Mouse (Mus musculus): ENCODE measurements around the gene Tubb2a. TPM values are rescaled to one million over a fixed set of nuclear protein-coding genes. Genes with fewer than 3 reads are reported as not detected.
A peak's percentile ranks its signal among the peaks of the same experiment; 100 is the strongest.

Gene Tubb2a
- total and polyA plus RNA-seq, 3 experiments = 17.6 to 43.0 (median 26.1) TPM

GRCm38 (mm10) chr13:34119406-34119805 is 41.6 kb upstream of the Tubb2a start:
- Histone ChIP-seq H3K27me3 (replicated peaks) (no peaks in the 10 kb centered on the region), H3K9ac (ENCODE audit: insufficient read depth, low read depth) (no peak overlapping the region), H3K27ac (ENCODE audit: insufficient read depth, low read depth) (no peak overlapping the region), H3K4me1 (ENCODE audit: control insufficient read depth in 1 of 2, insufficient read depth in 2 of 2) (peaks cover 7 to 30% of the 10 kb centered on the region in 2 experiments; a peak in 3 of 4 replicates), H3K36me3 (replicated peaks in 1 of 2; ENCODE audit: control insufficient read depth in 1 of 2, insufficient read depth in 1 of 2, low read length in 1 of 2) (peaks cover 0 to 7% of the 10 kb centered on the region in 2 experiments), H3K9me3 (replicated peaks; ENCODE audit: low read length) (no peaks in the 10 kb centered on the region), H3K4me3 (replicated peaks in 1 of 3; ENCODE audit: low read depth in 2 of 3, low read length in 2 of 3, poor library complexity in 1 of 3) (no peak overlapping the region), H3K79me2 (replicated peaks; ENCODE audit: control insufficient read depth, extremely low read depth, insufficient read depth, poor library complexity, severe bottlenecking) (no peaks in the 10 kb centered on the region), H3K4me2 (ENCODE audit: insufficient read depth, low read depth, poor library complexity, severe bottlenecking) (no peak overlapping the region)
- dilution Hi-C loops (cut with MboI; ENCODE audit: extremely low pct_ligation_motif_present, extremely low pct_unique_long_range_greater_than_20kb, low sequenced_read_pairs) = no loop called here
- in situ Hi-C loops (cut with MboI; ENCODE audit: low pct_ligation_motif_present, low pct_unique_long_range_greater_than_20kb, low sequenced_read_pairs) = no loop called here
- DNase-seq (ENCODE audit: extremely low read depth) = no peak
- TF ChIP-seq RAD21 (IDR thresholded peaks at IDR 0.05; ENCODE audit: low read depth, low read length) = no peak

GRCm38 (mm10) chr13:34118816-34119215 is 41.0 kb upstream of the Tubb2a start:
- TF ChIP-seq BHLHE40 (IDR thresholded peaks at IDR 0.05; ENCODE audit: low read depth, low read length) (peak; percentile 55; the same call in 1 of the 2 replicates), PAX5 (IDR thresholded peaks at IDR 0.05; ENCODE audit: low read length) (no peak), EP300 (IDR thresholded peaks at IDR 0.05; ENCODE audit: low read length) (0 out of 2 replicates have a peak, but pooled peaks have one; percentile 28), MYC (IDR thresholded peaks at IDR 0.05; ENCODE audit: low read depth, low read length) (no peak), ETS1 (conservative IDR thresholded peaks at IDR 0.05; ENCODE audit: low read depth, low read length) (0 out of 2 replicates have a peak, but pooled peaks have one; percentile 21), USF2 (conservative IDR thresholded peaks at IDR 0.05; ENCODE audit: low read depth, low read length) (peak; percentile 44), USF1 (IDR thresholded peaks at IDR 0.05; ENCODE audit: low read depth, low read length) (peak; percentile 62)
- no peak overlapping the region for H3K4me3 ChIP-seq (replicated peaks in 1 of 3; ENCODE audit: low read depth in 2 of 3, low read length in 2 of 3, poor library complexity in 1 of 3)
- no peaks in the 10 kb centered on the region for H3K79me2 ChIP-seq (replicated peaks; ENCODE audit: control insufficient read depth, extremely low read depth, insufficient read depth, poor library complexity, severe bottlenecking)
- H3K4me1 ChIP-seq (ENCODE audit: control insufficient read depth in 1 of 2, insufficient read depth in 2 of 2) = peaks cover 7 to 36% of the 10 kb centered on the region in 2 experiments; a peak in 3 of 4 replicates
- no peak overlapping the region for H3K9ac ChIP-seq (ENCODE audit: insufficient read depth, low read depth)
- peak overlapping the region; percentile 26; the same call in 1 of the 2 replicates for H3K4me2 ChIP-seq (ENCODE audit: insufficient read depth, low read depth, poor library complexity, severe bottlenecking)
- in situ Hi-C loops (cut with MboI; ENCODE audit: low pct_ligation_motif_present, low pct_unique_long_range_greater_than_20kb, low sequenced_read_pairs) = no loop called here
- dilution Hi-C loops (cut with MboI; ENCODE audit: extremely low pct_ligation_motif_present, extremely low pct_unique_long_range_greater_than_20kb, low sequenced_read_pairs) = no loop called here
- no peaks in the 10 kb centered on the region for H3K27me3 ChIP-seq (replicated peaks)
- no peaks in the 10 kb centered on the region for H3K9me3 ChIP-seq (replicated peaks; ENCODE audit: low read length)
- peak; percentile 60 for DNase-seq (ENCODE audit: extremely low read depth)
- H3K27ac ChIP-seq (ENCODE audit: insufficient read depth, low read depth) = no peak overlapping the region
- H3K36me3 ChIP-seq (replicated peaks in 1 of 2; ENCODE audit: control insufficient read depth in 1 of 2, insufficient read depth in 1 of 2, low read length in 1 of 2) = peaks cover 0 to 2% of the 10 kb centered on the region in 2 experiments

GRCm38 (mm10) chr13:34116508-34116907 is 38.7 kb upstream of the Tubb2a start:
- no peaks in the 10 kb centered on the region for H3K27me3 ChIP-seq (replicated peaks)
- H3K4me3 ChIP-seq (replicated peaks in 1 of 3; ENCODE audit: low read depth in 2 of 3, low read length in 2 of 3, poor library complexity in 1 of 3) = no peak overlapping the region
- in situ Hi-C loops (cut with MboI; ENCODE audit: low pct_ligation_motif_present, low pct_unique_long_range_greater_than_20kb, low sequenced_read_pairs) = no loop called here
- peaks cover 7 to 38% of the 10 kb centered on the region in 2 experiments; a peak in 3 of 4 replicates for H3K4me1 ChIP-seq (ENCODE audit: control insufficient read depth in 1 of 2, insufficient read depth in 2 of 2)
- no peak overlapping the region for H3K27ac ChIP-seq (ENCODE audit: insufficient read depth, low read depth)
- no peak overlapping the region for H3K4me2 ChIP-seq (ENCODE audit: insufficient read depth, low read depth, poor library complexity, severe bottlenecking)
- no peak for DNase-seq (ENCODE audit: extremely low read depth)
- H3K9me3 ChIP-seq (replicated peaks; ENCODE audit: low read length) = no peaks in the 10 kb centered on the region
- dilution Hi-C loops (cut with MboI; ENCODE audit: extremely low pct_ligation_motif_present, extremely low pct_unique_long_range_greater_than_20kb, low sequenced_read_pairs) = no loop called here
- H3K36me3 ChIP-seq (replicated peaks in 1 of 2; ENCODE audit: control insufficient read depth in 1 of 2, insufficient read depth in 1 of 2, low read length in 1 of 2) = no peaks in the 10 kb centered on the region
- no peak overlapping the region for H3K9ac ChIP-seq (ENCODE audit: insufficient read depth, low read depth)
- TF ChIP-seq SMC3 (IDR thresholded peaks at IDR 0.05; ENCODE audit: low read depth, low read length) (no peak), ZNF384 (IDR thresholded peaks at IDR 0.05; ENCODE audit: low read depth, low read length) (no peak), NELFE (IDR thresholded peaks at IDR 0.05; ENCODE audit: low read depth, low read length) (no peak), JUND (conservative IDR thresholded peaks at IDR 0.05; ENCODE audit: low read depth, low read length) (no peak), MAX (IDR thresholded peaks at IDR 0.05; ENCODE audit: low read length) (no peak), PAX5 (IDR thresholded peaks at IDR 0.05; ENCODE audit: low read length) (no peak), BHLHE40 (IDR thresholded peaks at IDR 0.05; ENCODE audit: low read depth, low read length) (no peak), CTCF (conservative IDR thresholded peaks at IDR 0.05 in 1 of 2, IDR thresholded peaks at IDR 0.05 in 1 of 2; ENCODE audit: low read depth in 2 of 2, low read length in 2 of 2) (no peak), IRF4 (IDR thresholded peaks at IDR 0.05; ENCODE audit: low read depth, low read length) (no peak), USF2 (conservative IDR thresholded peaks at IDR 0.05; ENCODE audit: low read depth, low read length) (no peak), UBTF (IDR thresholded peaks at IDR 0.05; ENCODE audit: low read depth, low read length) (no peak), GABPA (IDR thresholded peaks at IDR 0.05; ENCODE audit: insufficient replicate concordance, low read depth, low read length) (no peak), MAFK (IDR thresholded peaks at IDR 0.05; ENCODE audit: insufficient replicate concordance, low read length) (no peak), MAZ (IDR thresholded peaks at IDR 0.05; ENCODE audit: low read depth, low read length) (no peak), RAD21 (IDR thresholded peaks at IDR 0.05; ENCODE audit: low read depth, low read length) (no peak), RCOR1 (conservative IDR thresholded peaks at IDR 0.05; ENCODE audit: low read depth, low read length) (no peak)
- H3K79me2 ChIP-seq (replicated peaks; ENCODE audit: control insufficient read depth, extremely low read depth, insufficient read depth, poor library complexity, severe bottlenecking) = no peaks in the 10 kb centered on the region
